Mouse (Mus musculus): ENCODE data around the gene Tecpr2. TPM values are rescaled to one million over a fixed set of nuclear protein-coding genes. Genes with fewer than 3 reads are reported as not detected.

The Tecpr2 gene
- 1.7 and 1.9 TPM in 2 replicates for polyA plus RNA-seq (2015; fragmentation: Nextera tagmentation; extraction: Ambion mirVana)

- no peaks in the 10 kb centered on the region for H3K36me3 ChIP-seq (ENCODE audit: insufficient read depth, low read length)
- peak within 1 kb of the TSS; percentile 93 for H3K4me2 ChIP-seq (replicated peaks; ENCODE audit: low read depth, low read length)
- peak within 1 kb of the TSS; percentile 70 for H3K27ac ChIP-seq (ENCODE audit: low read length)
- DNase-seq (ENCODE audit: low spot score) (peak; percentile 99), ATAC-seq (peak; percentile 99)
- under 1% methylated on average over 60 of the region's 74 CpGs for WGBS
- no peaks in the 10 kb centered on the region for H3K9me3 ChIP-seq (ENCODE audit: low read length)
- H3K4me3 ChIP-seq (ENCODE audit: low read depth, low read length): peak within 1 kb of the TSS; percentile 78
- H3K9ac ChIP-seq (replicated peaks; ENCODE audit: low read depth): peak within 1 kb of the TSS; percentile 45
- H3K27me3 ChIP-seq (replicated peaks; ENCODE audit: insufficient read depth, low read length): no peaks in the 10 kb centered on the region
- TF ChIP-seq EP300 (IDR thresholded peaks at IDR 0.05): no peak
- no peak; the same call in 1 of the 2 replicates for TF ChIP-seq CTCF (IDR thresholded peaks at IDR 0.05)
- peaks cover 5% of the 10 kb centered on the region; the same call in 1 of the 2 replicates for H3K4me1 ChIP-seq (ENCODE audit: insufficient read depth, low read depth, low read length)
These were observed at the start of gene Tecpr2, which contains the start of gene Cinp for GRCm38 (mm10) chr12:110889036-110890020. Gene Tecpr2 (plus strand): TSS chr12:110889264. Gene Cinp (minus strand): TSS chr12:110889145.

GRCm38 (mm10) chr12:110840348-110841198 lies 48.5 kb upstream of the Tecpr2 start, which contains the start of gene Mok:
Gene Mok (minus strand): TSS chr12:110840939.
- TF ChIP-seq CTCF (IDR thresholded peaks at IDR 0.05) (peak; percentile 3; the same call in 1 of the 2 replicates), EP300 (IDR thresholded peaks at IDR 0.05) (no peak)
- Histone ChIP-seq H3K9ac (replicated peaks; ENCODE audit: low read depth) (no peak within 1 kb of the TSS; the same call in 1 of the 2 replicates), H3K9me3 (ENCODE audit: low read length) (no peaks in the 10 kb centered on the region), H3K4me2 (replicated peaks; ENCODE audit: low read depth, low read length) (peak within 1 kb of the TSS; percentile 76), H3K27me3 (replicated peaks; ENCODE audit: insufficient read depth, low read length) (no peaks in the 10 kb centered on the region), H3K27ac (ENCODE audit: low read length) (no peak within 1 kb of the TSS), H3K4me1 (ENCODE audit: insufficient read depth, low read depth, low read length) (peaks cover 3% of the 10 kb centered on the region; the same call in 1 of the 2 replicates), H3K4me3 (ENCODE audit: low read depth, low read length) (peak within 1 kb of the TSS; percentile 77), H3K36me3 (ENCODE audit: insufficient read depth, low read length) (no peaks in the 10 kb centered on the region)
- DNase-seq (ENCODE audit: low spot score): peak; percentile 98
- ATAC-seq: peak; percentile 56
- WGBS: under 1% methylated on average over 71 of the region's 71 CpGs

- no peak overlapping the region for H3K4me2 ChIP-seq (replicated peaks; ENCODE audit: low read depth, low read length)
- TF ChIP-seq EP300 (IDR thresholded peaks at IDR 0.05): no peak
- TF ChIP-seq CTCF (IDR thresholded peaks at IDR 0.05): no peak
- no peak for ATAC-seq
- no peaks in the 10 kb centered on the region for H3K9me3 ChIP-seq (ENCODE audit: low read length)
- WGBS: 70% methylated on average over 5 of the region's 5 CpGs
- no peak for DNase-seq (ENCODE audit: low spot score)
- no peak overlapping the region for H3K9ac ChIP-seq (replicated peaks; ENCODE audit: low read depth)
- H3K4me3 ChIP-seq (ENCODE audit: low read depth, low read length): no peak overlapping the region
- H3K4me1 ChIP-seq (ENCODE audit: insufficient read depth, low read depth, low read length): peaks cover 3% of the 10 kb centered on the region; the same call in 1 of the 2 replicates
- no peak overlapping the region for H3K27ac ChIP-seq (ENCODE audit: low read length)
- no peaks in the 10 kb centered on the region for H3K36me3 ChIP-seq (ENCODE audit: insufficient read depth, low read length)
- no peaks in the 10 kb centered on the region for H3K27me3 ChIP-seq (replicated peaks; ENCODE audit: insufficient read depth, low read length)
These were observed 47.2 kb upstream of the Tecpr2 start for GRCm38 (mm10) chr12:110841731-110842493.

- ATAC-seq (peak; percentile 36), DNase-seq (ENCODE audit: low spot score) (peak; percentile 92)
- peak overlapping the region; percentile 65 for H3K4me2 ChIP-seq (replicated peaks; ENCODE audit: low read depth, low read length)
- H3K36me3 ChIP-seq (ENCODE audit: insufficient read depth, low read length): no peaks in the 10 kb centered on the region
- H3K4me1 ChIP-seq (ENCODE audit: insufficient read depth, low read depth, low read length): peaks cover 3% of the 10 kb centered on the region; the same call in 1 of the 2 replicates
- 15% methylated on average over 32 of the region's 32 CpGs for WGBS
- H3K27ac ChIP-seq (ENCODE audit: low read length): no peak overlapping the region
- H3K4me3 ChIP-seq (ENCODE audit: low read depth, low read length): peak overlapping the region; percentile 59
- H3K9me3 ChIP-seq (ENCODE audit: low read length): no peaks in the 10 kb centered on the region
- TF ChIP-seq EP300 (IDR thresholded peaks at IDR 0.05): no peak
- TF ChIP-seq CTCF (IDR thresholded peaks at IDR 0.05): peak; percentile 95
- no peaks in the 10 kb centered on the region for H3K27me3 ChIP-seq (replicated peaks; ENCODE audit: insufficient read depth, low read length)
- H3K9ac ChIP-seq (replicated peaks; ENCODE audit: low read depth): no peak overlapping the region
These were observed 45.6 kb upstream of the Tecpr2 start for GRCm38 (mm10) chr12:110843194-110844048.
